Mouse (Mus musculus) v-Abl transformed pro-B cells (cell line): ENCODE measurements around the gene Hoxc13.

Experiments used
- in situ Hi-C, 2 experiments: fragments of 400-800 bp; cut with MboI; formaldehyde crosslinking; loops; one replicate each; pipeline ENCODE4 v1.15.1; 2025; ENCODE audit not compliant: unreplicated experiment in 2 of 2

Gene Hoxc13

GRCm38 (mm10) chr15:102936279-102936972 is 15.5 kb downstream of the Hoxc13 start, which contains the start of gene Hoxc12:
Gene Hoxc12, plus strand, starts transcription at chr15:102936757.
- in situ Hi-C loops = no loop called here

- in situ Hi-C loops = no loop called here
These were observed 16.2 kb downstream of the Hoxc13 start for GRCm38 (mm10) chr15:102937036-102937666.

- in situ Hi-C loops = no loop called here
These were observed 18.6 kb downstream of the Hoxc13 start for GRCm38 (mm10) chr15:102939256-102940155.

GRCm38 (mm10) chr15:102942739-102943467 is 22.0 kb downstream of the Hoxc13 start:
- in situ Hi-C loops = no loop called here

- in situ Hi-C loops = no loop called here
These were observed 22.5 kb downstream of the Hoxc13 start for GRCm38 (mm10) chr15:102943468-102943813.

- in situ Hi-C loops = no loop called here
These were observed 24.5 kb downstream of the Hoxc13 start for GRCm38 (mm10) chr15:102945185-102946077.

- in situ Hi-C loops = no loop called here
These were observed 26.4 kb downstream of the Hoxc13 start for GRCm38 (mm10) chr15:102947276-102947675.

GRCm38 (mm10) chr15:102948842-102949241 is 27.9 kb downstream of the Hoxc13 start:
- in situ Hi-C loops = no loop called here

GRCm38 (mm10) chr15:102949696-102950095 is 28.8 kb downstream of the Hoxc13 start:
- in situ Hi-C loops = no loop called here

- in situ Hi-C loops = no loop called here
These were observed 30.0 kb downstream of the Hoxc13 start for GRCm38 (mm10) chr15:102950877-102951276.

GRCm38 (mm10) chr15:102953561-102953960 is 32.7 kb downstream of the Hoxc13 start:
- in situ Hi-C loops = no loop called here

- in situ Hi-C loops = no loop called here
These were observed 33.5 kb downstream of the Hoxc13 start, which contains the start of gene Hoxc11 for GRCm38 (mm10) chr15:102954192-102955006. Gene Hoxc11, plus strand, starts transcription at chr15:102954427.

- in situ Hi-C loops = no loop called here
These were observed 34.1 kb downstream of the Hoxc13 start for GRCm38 (mm10) chr15:102955007-102955382.

GRCm38 (mm10) chr15:102955833-102956640 is 35.1 kb downstream of the Hoxc13 start:
- in situ Hi-C loops = no loop called here

GRCm38 (mm10) chr15:102956906-102957305 is 36.0 kb downstream of the Hoxc13 start:
- in situ Hi-C loops = no loop called here

- in situ Hi-C loops = loop anchor here in 1 of 2 experiments (10.0 kb wide), 1 partner anchor 195 kb away; no protein-coding TSS in a partner anchor
These were observed 38.8 kb downstream of the Hoxc13 start for GRCm38 (mm10) chr15:102959663-102960191.

GRCm38 (mm10) chr15:102961728-102962127 is 40.8 kb downstream of the Hoxc13 start:
- in situ Hi-C loops = loop anchor here in 1 of 2 experiments (10.0 kb wide), 1 partner anchor 197 kb away; no protein-coding TSS in a partner anchor
